In the genomic region with DNA sequence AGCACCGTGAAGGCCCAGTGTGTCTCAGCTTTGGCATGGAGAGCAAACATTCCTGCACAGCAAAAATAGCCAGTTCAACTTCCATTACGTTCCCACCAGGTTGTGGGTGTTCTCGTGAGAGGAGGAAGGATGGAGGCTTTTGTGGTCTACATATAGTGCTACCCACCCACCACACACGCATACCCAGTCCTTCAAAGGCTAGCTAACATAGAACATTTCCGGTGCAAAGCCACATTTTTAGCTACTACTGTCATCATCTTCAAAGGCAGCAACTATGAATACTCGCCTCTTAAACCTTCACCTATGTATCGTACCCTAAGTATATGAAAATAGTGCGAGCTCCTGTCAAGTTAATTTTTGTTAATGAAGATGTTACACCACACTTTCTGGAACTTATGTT, we compare ENCODE assay signal across 22 mouse cellular contexts.
DNase-seq lines count a peak whose midpoint lies in the region; ATAC-seq and TF ChIP-seq lines count a peak whose summit lies in the region.
"Had no signal": no experiment of that assay in that cellular context is flagged by ENCODE, and none has a peak within 500 bp of the region (broad histone marks: within the 10 kb centered on the region; RNA-seq: fewer than 3 reads in every experiment).

No protein-coding gene starts in this region.

- no peak for TF ChIP-seq EP300 in liver, postnatal 0 days (IDR thresholded peaks at IDR 0.05; ENCODE audit: low read depth)

- no peaks in the 10 kb centered on the region for H3K9me3 ChIP-seq in liver, postnatal 0 days (ENCODE audit: low read length)
- H3K9me3 ChIP-seq: embryonic facial prominence, embryonic 12.5 days; forebrain, embryonic 13.5 days had no signal

- H3K9ac ChIP-seq in liver, postnatal 0 days (replicated peaks) = no peak overlapping the region
- H3K9ac ChIP-seq: embryonic facial prominence, embryonic 12.5 days; forebrain, embryonic 13.5 days had no signal

- no peak for DNase-seq in liver, postnatal 0 days
- DNase-seq in liver = no peak
- peak; percentile 75 for DNase-seq in naive thymus-derived CD4-positive, alpha-beta T cell, adult 2 months (ENCODE audit: low read depth)
- peak; percentile 33 for DNase-seq in thymus, postnatal 4 days
- no peak for DNase-seq in spleen, adult 18-20 months
- DNase-seq in testis, postnatal 10 days (ENCODE audit: low spot score) = no peak
- DNase-seq in lung, adult 18-20 months = no peak
- DNase-seq: adrenal gland, postnatal 10 days; cerebellum, adult 9-10 months; gastrocnemius, postnatal 36 days; heart, postnatal 10 days; kidney, adult 11 months; kidney, postnatal 10 days; left cerebral cortex, postnatal 4 days; lung, adult 2 months; right cerebral cortex, adult 18-20 months had no signal

- peak overlapping the region; percentile 6; the same call in 1 of the 2 replicates for H3K27ac ChIP-seq in liver, postnatal 0 days (ENCODE audit: low read depth)
- H3K27ac ChIP-seq: embryonic facial prominence, embryonic 12.5 days; forebrain, embryonic 13.5 days had no signal

- H3K4me2 ChIP-seq in liver, postnatal 0 days (ENCODE audit: low read depth, low read length) = no peak overlapping the region
- H3K4me2 ChIP-seq: embryonic facial prominence, embryonic 12.5 days; forebrain, embryonic 13.5 days; heart, embryonic 11.5 days had no signal

- no peaks in the 10 kb centered on the region for H3K27me3 ChIP-seq in liver, postnatal 0 days (ENCODE audit: insufficient read depth, low read length)
- H3K27me3 ChIP-seq: embryonic facial prominence, embryonic 12.5 days; forebrain, embryonic 13.5 days had no signal

- no peak overlapping the region for H3K4me3 ChIP-seq in liver, postnatal 0 days (ENCODE audit: low read depth, low read length)
- H3K4me3 ChIP-seq: embryonic facial prominence, embryonic 12.5 days; erythroblast, embryonic 14.5 days; forebrain, embryonic 13.5 days had no signal

- ATAC-seq in liver, postnatal 0 days = no peak
- peak; percentile 53 for ATAC-seq in common myeloid progenitor, adult 5-6 weeks (replicated peaks; ENCODE audit: low read depth, poor library complexity, severe bottlenecking)
- ATAC-seq: hindbrain, embryonic 16.5 days had no signal

- no peak for TF ChIP-seq CTCF in liver, postnatal 0 days (IDR thresholded peaks at IDR 0.05; ENCODE audit: low read depth)

- H3K36me3 ChIP-seq in liver, postnatal 0 days (replicated peaks; ENCODE audit: insufficient read depth, low read length) = no peaks in the 10 kb centered on the region
- H3K36me3 ChIP-seq: embryonic facial prominence, embryonic 12.5 days had no signal

- 53% methylated on average over 8 of the region's 8 CpGs for WGBS in liver, postnatal 0 days (ENCODE audit: insufficient replicate concordance)

- H3K4me1 ChIP-seq in liver, postnatal 0 days (ENCODE audit: insufficient read depth) = peaks cover 27% of the 10 kb centered on the region
- H3K4me1 ChIP-seq: forebrain, embryonic 13.5 days had no signal

Comparison
In these comparisons a context has a peak if more than half of its experiments do, and no peak if none do; other contexts are left out.
1. DNase-seq: peak in naive thymus-derived CD4-positive, alpha-beta T cell, adult 2 months (single experiment) and thymus, postnatal 4 days (single experiment); none in liver, postnatal 0 days (single experiment), liver (single experiment), spleen, adult 18-20 months (0 of 2), testis, postnatal 10 days (single experiment) and lung, adult 18-20 months (0 of 2).